Mouse (Mus musculus) CD4-positive, CD25-positive, alpha-beta regulatory T cell, adult 2 months (primary cell): ENCODE measurements at regions not wholly inside any gene's neighbourhood (a gene's known extent, or its start where the extent isn't known, plus 50 kb on each side); places are given as distances from the start of the nearest gene placed in this dataset.

Experiments
- DNase-seq: peaks from one replicate; pipeline ENCODE4 v3.0.0-alpha.2; 2012; ENCODE audit warnings: low read depth, low spot score

DNA sequence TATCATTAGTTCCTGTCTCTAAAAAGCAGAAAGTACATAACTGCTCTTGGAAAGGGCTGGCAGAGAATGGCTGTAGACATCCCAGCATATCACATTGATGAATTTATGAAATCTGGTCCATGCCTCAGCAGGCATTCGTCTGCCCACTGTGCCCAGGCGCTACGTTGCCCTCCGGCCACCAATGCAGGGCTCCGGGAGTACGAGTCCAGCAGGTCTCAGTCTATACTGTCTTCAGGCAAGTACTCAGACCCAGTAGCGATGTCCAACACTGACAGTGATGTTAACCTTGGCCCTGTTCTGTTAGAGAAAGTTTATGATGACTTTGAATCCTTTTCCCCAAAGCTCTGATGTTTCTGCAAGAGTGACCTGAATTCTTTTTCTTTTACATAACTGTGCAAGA, 50.5 kb upstream of the Cdkn2b start:
- no peak for DNase-seq
